Mouse (Mus musculus) CH12.LX (cell line): ENCODE data around the gene Gm4894.

Source experiments
- BHLHE40 ChIP-seq: IDR thresholded peaks from 2 replicates; pipeline ENCODE4 v1.6.1; 2011; ENCODE audit warnings: mild to moderate bottlenecking, low read depth, low read length, improper control_type of control experiment
- CHD1 ChIP-seq: IDR thresholded peaks from 2 replicates; pipeline ENCODE4 v1.6.1; 2012; ENCODE audit warnings: low read depth, low read length, improper control_type of control experiment, inconsistent platforms
- CHD2 ChIP-seq: IDR thresholded peaks from 2 replicates; pipeline ENCODE4 v1.6.1; 2011; ENCODE audit warnings: low read length, improper control_type of control experiment
- CTCF ChIP-seq, 2 experiments: IDR thresholded peaks in 1 of 2; conservative IDR thresholded peaks in 1 of 2; 2 replicates each; pipeline ENCODE4 v1.5.1; 2011 to 2012; ENCODE audit warnings: low read depth in 2 of 2, low read length in 2 of 2, improper control_type of control experiment in 1 of 2, inconsistent platforms in 1 of 2, mild to moderate bottlenecking in 1 of 2, moderate library complexity in 1 of 2
- ETS1 ChIP-seq: conservative IDR thresholded peaks from 2 replicates; pipeline ENCODE4 v1.6.1; 2012; ENCODE audit warnings: low read depth, mild to moderate bottlenecking, inconsistent platforms, low read length, improper control_type of control experiment, moderate library complexity
- GABPA ChIP-seq: IDR thresholded peaks from 2 replicates; pipeline ENCODE4 v1.6.1; 2012; ENCODE audit warnings: low read depth, low read length, improper control_type of control experiment, inconsistent platforms; ENCODE audit not compliant: insufficient replicate concordance
- HCFC1 ChIP-seq: IDR thresholded peaks from 2 replicates; pipeline ENCODE4 v1.6.1; 2012; ENCODE audit warnings: low read depth, mild to moderate bottlenecking, inconsistent platforms, low read length, improper control_type of control experiment
- POLR2A ChIP-seq: IDR thresholded peaks from 2 replicates; pipeline ENCODE4 v1.6.1; 2011; ENCODE audit warnings: low read depth, mild to moderate bottlenecking, improper control_type of control experiment, low read length
- TBP ChIP-seq: conservative IDR thresholded peaks from 2 replicates; pipeline ENCODE4 v1.6.1; 2011; ENCODE audit warnings: low read depth, low read length, improper control_type of control experiment
- UBTF ChIP-seq: IDR thresholded peaks from 2 replicates; pipeline ENCODE4 v1.6.1; 2012; ENCODE audit warnings: low read depth, mild to moderate bottlenecking, inconsistent platforms, low read length, improper control_type of control experiment, moderate library complexity
- ZKSCAN1 ChIP-seq: IDR thresholded peaks from 2 replicates; pipeline ENCODE4 v1.6.1; 2012; ENCODE audit warnings: low read depth, inconsistent platforms, low read length, improper control_type of control experiment, borderline replicate concordance
- ZNF384 ChIP-seq: IDR thresholded peaks from 2 replicates; pipeline ENCODE4 v1.6.1; 2012; ENCODE audit warnings: low read depth, low read length, improper control_type of control experiment, inconsistent platforms

GRCm38 (mm10) chr9:49268949-49269348, 18.6 kb downstream of the Gm4894 start:
- TF ChIP-seq ETS1 = no peak
- TF ChIP-seq ZNF384 = no peak
- no peak for TF ChIP-seq UBTF
- TF ChIP-seq POLR2A = no peak
- no peak for TF ChIP-seq TBP
- TF ChIP-seq ZKSCAN1 = no peak
- no peak for TF ChIP-seq CHD1
- no peak for TF ChIP-seq HCFC1
- no peak for TF ChIP-seq CHD2
- no peak for TF ChIP-seq CTCF (conservative IDR thresholded peaks at IDR 0.05 in 1 of 2, IDR thresholded peaks at IDR 0.05 in 1 of 2; ENCODE audit: low read depth in 2 of 2, low read length in 2 of 2)
- no peak for TF ChIP-seq BHLHE40
- TF ChIP-seq GABPA = no peak
